In genomic region chr6:5091873-5092272, GRCm38 (mm10) we compare ENCODE assay signal across 20 mouse cellular contexts.
DNase-seq lines count a peak whose midpoint lies in the region; ATAC-seq lines count a peak whose summit lies in the region.
"Had no signal": no experiment of that assay in that cellular context is flagged by ENCODE, and none has a peak within 500 bp of the region (broad histone marks: within the 10 kb centered on the region; RNA-seq: fewer than 3 reads in every experiment).

No protein-coding gene starts in this region.

- no peak for ATAC-seq in hindbrain, embryonic 11.5 days (ENCODE audit: low FRiP score)
- peak; percentile 88 for ATAC-seq in kidney, embryonic 16.5 days (ENCODE audit: low FRiP score, low TSS enrichment)
- ATAC-seq: activated CD4-positive, CD25-positive, alpha-beta regulatory T cell, adult 4 months; forebrain, embryonic 15.5 days; Patski had no signal

- no peak overlapping the region for H3K4me3 ChIP-seq in hindbrain, embryonic 10.5 days
- no peak overlapping the region for H3K4me3 ChIP-seq in hindbrain, embryonic 11.5 days (ENCODE audit: low read depth, low read length)
- no peak overlapping the region for H3K4me3 ChIP-seq in kidney, embryonic 16.5 days (ENCODE audit: low read length)
- no peak overlapping the region for H3K4me3 ChIP-seq in embryonic facial prominence, embryonic 10.5 days
- H3K4me3 ChIP-seq: forebrain, embryonic 15.5 days; heart, embryonic 15.5 days; hindbrain, embryonic 15.5 days had no signal

- 74% methylated on average over 7 of the region's 7 CpGs for WGBS in hindbrain, embryonic 10.5 days
- WGBS in hindbrain, embryonic 11.5 days: 76% methylated on average over 7 of the region's 7 CpGs
- WGBS in kidney, embryonic 16.5 days: 38% methylated on average over 7 of the region's 7 CpGs
- 64% methylated on average over 7 of the region's 7 CpGs for WGBS in embryonic facial prominence, embryonic 10.5 days

- no peaks in the 10 kb centered on the region for H3K36me3 ChIP-seq in hindbrain, embryonic 10.5 days
- H3K36me3 ChIP-seq in hindbrain, embryonic 11.5 days (ENCODE audit: control insufficient read depth, insufficient read depth, low read length): no peaks in the 10 kb centered on the region
- no peaks in the 10 kb centered on the region for H3K36me3 ChIP-seq in kidney, embryonic 16.5 days (ENCODE audit: insufficient read depth, low read length)
- H3K36me3 ChIP-seq in embryonic facial prominence, embryonic 10.5 days (replicated peaks): no peaks in the 10 kb centered on the region
- H3K36me3 ChIP-seq: forebrain, embryonic 15.5 days; heart, embryonic 15.5 days; hindbrain, embryonic 15.5 days had no signal

- no peaks in the 10 kb centered on the region for H3K27me3 ChIP-seq in hindbrain, embryonic 10.5 days (ENCODE audit: insufficient read depth, poor library complexity, severe bottlenecking)
- H3K27me3 ChIP-seq in hindbrain, embryonic 11.5 days (ENCODE audit: control insufficient read depth, insufficient read depth, low read length): no peaks in the 10 kb centered on the region
- H3K27me3 ChIP-seq in kidney, embryonic 16.5 days (ENCODE audit: insufficient read depth, low read length): no peaks in the 10 kb centered on the region
- no peaks in the 10 kb centered on the region for H3K27me3 ChIP-seq in embryonic facial prominence, embryonic 10.5 days (replicated peaks; ENCODE audit: low read depth, poor library complexity, severe bottlenecking)
- H3K27me3 ChIP-seq: CH12.LX; forebrain, embryonic 15.5 days; heart, embryonic 15.5 days; hindbrain, embryonic 15.5 days; Patski had no signal

- H3K9me3 ChIP-seq in hindbrain, embryonic 10.5 days: no peaks in the 10 kb centered on the region
- no peaks in the 10 kb centered on the region for H3K9me3 ChIP-seq in hindbrain, embryonic 11.5 days (ENCODE audit: control insufficient read depth, low read length)
- H3K9me3 ChIP-seq in kidney, embryonic 16.5 days (ENCODE audit: low read length): no peaks in the 10 kb centered on the region
- no peaks in the 10 kb centered on the region for H3K9me3 ChIP-seq in embryonic facial prominence, embryonic 10.5 days
- H3K9me3 ChIP-seq: forebrain, embryonic 15.5 days; heart, embryonic 15.5 days; hindbrain, embryonic 15.5 days had no signal

- peaks cover 6% of the 10 kb centered on the region for H3K4me1 ChIP-seq in hindbrain, embryonic 10.5 days (replicated peaks)
- H3K4me1 ChIP-seq in hindbrain, embryonic 11.5 days (replicated peaks; ENCODE audit: control insufficient read depth, insufficient read depth, low read length): no peaks in the 10 kb centered on the region
- peaks cover 15% of the 10 kb centered on the region for H3K4me1 ChIP-seq in kidney, embryonic 16.5 days (ENCODE audit: insufficient read depth, low read length)
- H3K4me1 ChIP-seq in embryonic facial prominence, embryonic 10.5 days: peaks cover 18% of the 10 kb centered on the region
- H3K4me1 ChIP-seq: forebrain, embryonic 15.5 days; hindbrain, embryonic 15.5 days had no signal

- DNase-seq in hindbrain, embryonic 10.5 days (ENCODE audit: low spot score): no peak
- DNase-seq in hindbrain, embryonic 11.5 days (ENCODE audit: low spot score): no peak
- no peak for DNase-seq in kidney, adult 8-10 months
- no peak for DNase-seq in embryonic facial prominence, embryonic 10.5 days (ENCODE audit: low spot score)
- DNase-seq in layer of hippocampus, postnatal 36 days: no peak
- DNase-seq: adrenal gland, postnatal 14 days; cerebellum, adult 18-20 months; cerebellum, adult 9-11 months; cerebellum, postnatal 36 days; gastrocnemius, postnatal 36 days; heart, adult 18-20 months; heart, postnatal 14 days had no signal

- no peak overlapping the region for H3K9ac ChIP-seq in hindbrain, embryonic 11.5 days (ENCODE audit: low read depth, low read length)
- no peak overlapping the region for H3K9ac ChIP-seq in kidney, embryonic 16.5 days (replicated peaks; ENCODE audit: low read length)
- H3K9ac ChIP-seq: forebrain, embryonic 15.5 days; heart, embryonic 15.5 days; hindbrain, embryonic 15.5 days had no signal

- 0 out of 2 replicates have a peak overlapping the region, but pooled peaks have one; percentile 40 for H3K27ac ChIP-seq in hindbrain, embryonic 10.5 days
- no peak overlapping the region for H3K27ac ChIP-seq in hindbrain, embryonic 11.5 days (ENCODE audit: low read depth, low read length)
- peak overlapping the region; percentile 16; the same call in 1 of the 2 replicates for H3K27ac ChIP-seq in kidney, embryonic 16.5 days (ENCODE audit: low read length)
- 0 out of 2 replicates have a peak overlapping the region, but pooled peaks have one; percentile 32 for H3K27ac ChIP-seq in embryonic facial prominence, embryonic 10.5 days (replicated peaks)
- H3K27ac ChIP-seq: forebrain, embryonic 15.5 days; heart, embryonic 15.5 days; hindbrain, embryonic 15.5 days had no signal

- H3K4me2 ChIP-seq in hindbrain, embryonic 11.5 days (replicated peaks; ENCODE audit: low read depth, low read length): no peak overlapping the region
- no peak overlapping the region for H3K4me2 ChIP-seq in kidney, embryonic 16.5 days (replicated peaks; ENCODE audit: low read depth, low read length)
- H3K4me2 ChIP-seq: forebrain, embryonic 15.5 days; heart, embryonic 11.5 days; heart, embryonic 15.5 days; hindbrain, embryonic 15.5 days had no signal
